Mouse (Mus musculus): ENCODE measurements around the gene Sertad2. TPM values are rescaled to one million over a fixed set of nuclear protein-coding genes. Genes with fewer than 3 reads are reported as not detected.

Sertad2 gene
- total and polyA plus RNA-seq, 3 experiments: 16.1 to 20.2 (median 17.7) TPM

DNA sequence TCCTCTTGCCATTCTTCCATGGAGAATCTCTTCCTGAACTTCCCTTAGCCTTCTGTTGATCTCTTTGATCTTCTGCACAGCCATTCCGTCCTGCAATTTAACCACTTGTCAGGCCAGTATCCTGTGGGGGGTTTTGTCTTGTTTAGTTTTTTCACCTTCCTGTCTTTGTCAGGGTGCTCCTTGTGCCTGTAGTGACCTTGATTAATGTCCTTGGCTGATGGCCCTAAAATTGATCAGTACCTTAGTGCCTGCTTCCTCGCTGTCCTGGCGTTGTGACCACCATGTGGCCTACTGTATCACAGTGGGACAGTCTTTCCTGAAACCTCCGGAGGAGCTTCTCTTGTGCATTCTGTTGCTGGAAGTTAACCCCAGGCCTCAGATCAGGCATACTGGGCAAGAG is 70.2 kb downstream of the Sertad2 start:
- no peak for DNase-seq

DNA sequence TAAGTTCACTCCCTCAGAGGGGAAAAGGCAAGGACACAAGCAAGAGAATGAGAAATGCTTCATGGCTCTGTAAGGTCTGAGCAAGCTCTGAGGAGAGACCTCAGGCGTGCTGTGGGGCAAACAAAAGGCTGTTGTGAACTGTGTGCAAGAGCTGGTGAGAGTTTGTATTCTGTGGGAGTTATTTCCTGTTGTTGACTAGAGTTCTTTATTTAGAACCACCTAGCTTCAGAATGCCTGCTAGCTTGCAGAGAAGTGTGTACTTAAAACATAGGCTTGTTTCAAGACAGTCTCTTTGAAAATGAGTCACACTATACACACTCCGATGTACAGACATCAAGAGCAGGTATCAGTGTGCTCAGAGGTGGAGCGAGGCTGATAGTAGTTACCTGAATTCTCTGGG is 73.0 kb downstream of the Sertad2 start:
- H3K36me3 ChIP-seq (ENCODE audit: control insufficient read depth, insufficient read depth, low read length): peaks cover 11% of the 10 kb centered on the region
- WGBS: 21% methylated on average over 3 of the region's 3 CpGs
- no peaks in the 10 kb centered on the region for H3K79me2 ChIP-seq (replicated peaks; ENCODE audit: control insufficient read depth, insufficient read depth, low read length)
- intact Hi-C loops (cut with DNase I): no loop called here
- peak overlapping the region; percentile 83 for H3K27ac ChIP-seq
- H3K9ac ChIP-seq (ENCODE audit: low read depth, low read length): peak overlapping the region; percentile 67
- peaks cover 13% of the 10 kb centered on the region for H3K4me1 ChIP-seq (ENCODE audit: control insufficient read depth, insufficient read depth, low read length)
- no peak overlapping the region for H3K4me3 ChIP-seq
- no peaks in the 10 kb centered on the region for H3K27me3 ChIP-seq (ENCODE audit: control insufficient read depth, insufficient read depth, low read length)
- TF ChIP-seq POLR2A (IDR thresholded peaks at IDR 0.05; ENCODE audit: insufficient read depth, low read depth, low read length) (peak; percentile 81), CTCF (IDR thresholded peaks at IDR 0.05) (no peak)
- no peak for DNase-seq

More for the DNA sequence above, 70.2 kb downstream of the Sertad2 start:
- 67% methylated on average over 4 of the region's 4 CpGs for WGBS
- peaks cover 1% of the 10 kb centered on the region; the same call in 1 of the 2 replicates for H3K79me2 ChIP-seq (replicated peaks; ENCODE audit: control insufficient read depth, insufficient read depth, low read length)
- peaks cover 13% of the 10 kb centered on the region for H3K4me1 ChIP-seq (ENCODE audit: control insufficient read depth, insufficient read depth, low read length)
- H3K27me3 ChIP-seq (ENCODE audit: control insufficient read depth, insufficient read depth, low read length): no peaks in the 10 kb centered on the region
- no peak overlapping the region for H3K27ac ChIP-seq
- H3K4me3 ChIP-seq: no peak overlapping the region
- H3K36me3 ChIP-seq (ENCODE audit: control insufficient read depth, insufficient read depth, low read length): peaks cover 11% of the 10 kb centered on the region
- intact Hi-C loops (cut with DNase I): no loop called here
- H3K9ac ChIP-seq (ENCODE audit: low read depth, low read length): no peak overlapping the region
- TF ChIP-seq POLR2A (IDR thresholded peaks at IDR 0.05; ENCODE audit: insufficient read depth, low read depth, low read length): no peak
- TF ChIP-seq CTCF (IDR thresholded peaks at IDR 0.05): no peak
- no peak for TF ChIP-seq EP300 (IDR thresholded peaks at IDR 0.05; ENCODE audit: insufficient read depth, low read depth, low read length)

GRCm38 (mm10) chr11:20627146-20627545 is 84.1 kb downstream of the Sertad2 start:
- intact Hi-C loops (cut with DNase I): no loop called here
- Histone ChIP-seq H3K27me3 (ENCODE audit: control insufficient read depth, insufficient read depth, low read length) (no peaks in the 10 kb centered on the region), H3K9ac (ENCODE audit: low read depth, low read length) (no peak overlapping the region), H3K27ac (no peak overlapping the region), H3K79me2 (replicated peaks; ENCODE audit: control insufficient read depth, insufficient read depth, low read length) (no peaks in the 10 kb centered on the region), H3K4me3 (no peak overlapping the region), H3K36me3 (ENCODE audit: control insufficient read depth, insufficient read depth, low read length) (no peaks in the 10 kb centered on the region), H3K4me1 (ENCODE audit: control insufficient read depth, insufficient read depth, low read length) (no peaks in the 10 kb centered on the region; the same call in 1 of the 2 replicates)
- 95% methylated on average over 2 of the region's 2 CpGs for WGBS
- no peak for DNase-seq
- TF ChIP-seq CTCF (IDR thresholded peaks at IDR 0.05) (no peak), POLR2A (IDR thresholded peaks at IDR 0.05; ENCODE audit: insufficient read depth, low read depth, low read length) (no peak), EP300 (IDR thresholded peaks at IDR 0.05; ENCODE audit: insufficient read depth, low read depth, low read length) (no peak)

- DNase-seq: no peak
- no peak overlapping the region for H3K27ac ChIP-seq
- peaks cover 1% of the 10 kb centered on the region for H3K4me1 ChIP-seq (ENCODE audit: control insufficient read depth, insufficient read depth, low read length)
- H3K79me2 ChIP-seq (replicated peaks; ENCODE audit: control insufficient read depth, insufficient read depth, low read length): no peaks in the 10 kb centered on the region
- H3K27me3 ChIP-seq (ENCODE audit: control insufficient read depth, insufficient read depth, low read length): no peaks in the 10 kb centered on the region
- intact Hi-C loops (cut with DNase I): no loop called here
- 38% methylated on average over 2 of the region's 2 CpGs for WGBS
- H3K9ac ChIP-seq (ENCODE audit: low read depth, low read length): no peak overlapping the region
- TF ChIP-seq POLR2A (IDR thresholded peaks at IDR 0.05; ENCODE audit: insufficient read depth, low read depth, low read length) (no peak), EP300 (IDR thresholded peaks at IDR 0.05; ENCODE audit: insufficient read depth, low read depth, low read length) (no peak), CTCF (IDR thresholded peaks at IDR 0.05) (peak; percentile 33)
- H3K36me3 ChIP-seq (ENCODE audit: control insufficient read depth, insufficient read depth, low read length): 0 out of 2 replicates have a peak, but pooled peaks cover 2% of the 10 kb centered on the region
- H3K4me3 ChIP-seq: no peak overlapping the region
Measured at GRCm38 (mm10) chr11:20628216-20628615, 85.2 kb downstream of the Sertad2 start.

DNA sequence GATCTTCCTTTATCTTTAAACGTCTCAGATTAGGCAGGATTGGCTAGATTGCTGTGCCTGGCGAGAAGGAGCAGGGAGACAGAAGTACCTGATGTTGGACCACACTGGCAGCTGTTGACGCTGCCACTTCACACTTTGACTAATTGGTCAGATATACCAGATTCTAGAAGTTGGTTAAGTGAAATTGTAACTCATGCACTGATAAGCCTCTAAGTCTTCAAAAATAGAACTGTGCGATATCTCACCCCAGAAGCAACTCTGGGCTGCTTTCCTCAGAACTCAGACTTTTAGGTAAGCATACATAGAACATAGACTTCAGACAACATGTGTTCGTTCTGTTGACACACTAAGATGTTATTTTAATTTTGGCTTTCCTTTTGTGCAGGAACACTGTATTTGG is 86.6 kb downstream of the Sertad2 start:
- Histone ChIP-seq H3K36me3 (ENCODE audit: control insufficient read depth, insufficient read depth, low read length) (peaks cover 7% of the 10 kb centered on the region; the same call in 1 of the 2 replicates), H3K4me1 (ENCODE audit: control insufficient read depth, insufficient read depth, low read length) (peaks cover 2% of the 10 kb centered on the region), H3K4me3 (no peak overlapping the region), H3K27ac (no peak overlapping the region), H3K79me2 (replicated peaks; ENCODE audit: control insufficient read depth, insufficient read depth, low read length) (no peaks in the 10 kb centered on the region; the same call in 1 of the 2 replicates), H3K27me3 (ENCODE audit: control insufficient read depth, insufficient read depth, low read length) (no peaks in the 10 kb centered on the region), H3K9ac (ENCODE audit: low read depth, low read length) (no peak overlapping the region)
- intact Hi-C loops (cut with DNase I): loop anchor here (2.0 to 5.0 kb wide), 2 partner anchors 35 to 427 kb away; partner anchors contain the start of gene Rab1a
- no peak for TF ChIP-seq EP300 (IDR thresholded peaks at IDR 0.05; ENCODE audit: insufficient read depth, low read depth, low read length)
- no peak for TF ChIP-seq CTCF (IDR thresholded peaks at IDR 0.05)
- no peak for TF ChIP-seq POLR2A (IDR thresholded peaks at IDR 0.05; ENCODE audit: insufficient read depth, low read depth, low read length)
- WGBS: 81% methylated on average over 5 of the region's 5 CpGs
- DNase-seq: no peak

DNA sequence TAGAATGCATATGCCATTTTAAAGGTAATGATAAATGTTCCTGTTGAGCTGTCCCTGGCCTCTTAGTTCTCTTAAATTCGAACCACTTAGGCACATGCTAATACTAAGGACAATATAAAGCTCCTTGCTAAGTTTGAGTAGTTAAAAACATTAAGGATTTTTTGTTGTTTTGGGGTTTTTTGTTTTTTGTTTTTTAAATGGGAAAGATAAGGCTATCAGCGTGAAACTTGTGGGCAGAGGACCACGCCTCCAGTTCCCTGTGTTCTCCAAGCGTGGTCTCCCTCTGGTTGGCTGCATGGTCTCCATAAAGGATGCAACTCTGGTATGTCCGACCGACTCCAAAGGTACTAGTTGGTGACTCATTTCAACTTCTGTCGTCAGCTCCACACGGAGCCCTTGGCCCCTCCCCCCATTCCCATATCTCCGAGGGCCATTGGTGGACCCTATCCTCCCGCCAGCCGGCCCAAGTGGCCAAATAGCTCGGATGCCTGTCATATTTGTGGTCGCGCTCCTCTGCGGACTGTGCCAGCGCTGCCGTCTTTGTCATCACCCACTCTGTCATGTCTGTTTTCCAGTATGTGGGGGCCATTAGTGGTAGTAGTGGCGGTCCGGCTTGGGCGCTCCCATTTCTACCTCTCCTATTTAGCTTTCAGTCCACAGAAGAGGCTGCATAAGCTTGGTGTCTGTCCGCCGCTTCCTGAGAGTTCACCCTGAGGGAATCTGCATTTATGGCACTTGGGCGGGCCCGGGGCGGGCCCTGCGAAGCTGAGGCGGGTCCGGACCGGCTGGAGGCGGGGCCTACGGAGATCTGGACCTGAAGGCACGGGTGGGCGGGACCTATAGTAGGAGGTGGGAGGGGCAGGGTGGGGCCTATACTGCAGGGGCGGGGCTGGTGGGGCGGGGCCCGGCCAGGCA is 88.2 kb downstream of the Sertad2 start:
- peak overlapping the region; percentile 91 for H3K27ac ChIP-seq
- peaks cover 8% of the 10 kb centered on the region; the same call in 1 of the 2 replicates for H3K36me3 ChIP-seq (ENCODE audit: control insufficient read depth, insufficient read depth, low read length)
- H3K4me3 ChIP-seq: peak overlapping the region; percentile 71
- H3K27me3 ChIP-seq (ENCODE audit: control insufficient read depth, insufficient read depth, low read length): no peaks in the 10 kb centered on the region
- peaks cover 2% of the 10 kb centered on the region; the same call in 1 of the 2 replicates for H3K79me2 ChIP-seq (replicated peaks; ENCODE audit: control insufficient read depth, insufficient read depth, low read length)
- peak overlapping the region; percentile 72 for H3K9ac ChIP-seq (ENCODE audit: low read depth, low read length)
- peak; percentile 97 for TF ChIP-seq POLR2A (IDR thresholded peaks at IDR 0.05; ENCODE audit: insufficient read depth, low read depth, low read length)
- TF ChIP-seq CTCF (IDR thresholded peaks at IDR 0.05): no peak
- peak; percentile 63 for TF ChIP-seq EP300 (IDR thresholded peaks at IDR 0.05; ENCODE audit: insufficient read depth, low read depth, low read length)
- 2% methylated on average over 36 of the region's 36 CpGs for WGBS
- intact Hi-C loops (cut with DNase I): loop anchor here (1.0 to 5.0 kb wide), 3 partner anchors 36 to 429 kb away; partner anchors contain the start of genes Rab1a and Sertad2
- H3K4me1 ChIP-seq (ENCODE audit: control insufficient read depth, insufficient read depth, low read length): peaks cover 4% of the 10 kb centered on the region
- DNase-seq: peak; percentile 98
